Mouse (Mus musculus) CH12.LX (cell line): ENCODE results near the gene Capn3. TPM values are rescaled to one million over a fixed set of nuclear protein-coding genes. Genes with fewer than 3 reads are reported as not detected.

Source experiments
- DNase-seq: peaks from one replicate; pipeline ENCODE4 v3.0.0-alpha.2; 2013; ENCODE audit errors: extremely low read depth
- H3K27ac ChIP-seq: 2 replicates; pipeline ENCODE4 v1.5.1; 2012; ENCODE audit warnings: low read depth, mild to moderate bottlenecking, control low read depth, moderate library complexity; ENCODE audit not compliant: insufficient read depth
- H3K27me3 ChIP-seq: replicated peaks from 2 replicates; pipeline ENCODE3; 2012; ENCODE audit warnings: inconsistent platforms
- H3K36me3 ChIP-seq, 2 experiments: replicated peaks in 1 of 2; 2 replicates each; pipeline versions ENCODE3 to v1.6.1; 2012; ENCODE audit warnings: inconsistent platforms in 1 of 2, low read length in 1 of 2, mild to moderate bottlenecking in 1 of 2, mixed read lengths in 1 of 2, moderate library complexity in 1 of 2; ENCODE audit not compliant: control insufficient read depth in 1 of 2, insufficient read depth in 1 of 2
- H3K4me1 ChIP-seq, 2 experiments: 2 replicates each; pipeline ENCODE4 v1.6.1; 2012; ENCODE audit warnings: inconsistent platforms in 1 of 2, moderate library complexity in 1 of 2; ENCODE audit not compliant: insufficient read depth in 2 of 2, control insufficient read depth in 1 of 2
- H3K4me2 ChIP-seq: 2 replicates; pipeline ENCODE4 v1.6.1; 2012; ENCODE audit warnings: low read depth, mild to moderate bottlenecking, control low read depth; ENCODE audit not compliant: poor library complexity, insufficient read depth, severe bottlenecking
- H3K4me3 ChIP-seq, 3 experiments: fragments of 150-350 bp in 1 of 3; sonication (generic) in 1 of 3; replicated peaks in 1 of 3; 2 replicates each; pipeline versions ENCODE3 to v1.5.1; 2011 to 2012; ENCODE audit warnings: low read depth in 2 of 3, low read length in 2 of 3, mild to moderate bottlenecking in 2 of 3, moderate library complexity in 2 of 3, control low read depth in 1 of 3, improper control_type of control experiment in 1 of 3, inconsistent platforms in 1 of 3, mixed read lengths in 1 of 3; ENCODE audit not compliant: poor library complexity in 1 of 3
- H3K79me2 ChIP-seq: replicated peaks from 2 replicates; pipeline ENCODE4 v1.6.1; 2012; ENCODE audit warnings: mild to moderate bottlenecking, moderate library complexity; ENCODE audit not compliant: control insufficient read depth, poor library complexity, insufficient read depth, severe bottlenecking; ENCODE audit errors: extremely low read depth
- H3K9ac ChIP-seq: 2 replicates; pipeline ENCODE4 v1.6.1; 2012; ENCODE audit warnings: low read depth, mild to moderate bottlenecking, control low read depth, moderate library complexity; ENCODE audit not compliant: insufficient read depth
- H3K9me3 ChIP-seq: replicated peaks from 2 replicates; pipeline ENCODE3; 2012; ENCODE audit warnings: low read length, inconsistent platforms, mixed read lengths
- BHLHE40 ChIP-seq: IDR thresholded peaks from 2 replicates; pipeline ENCODE4 v1.6.1; 2011; ENCODE audit warnings: mild to moderate bottlenecking, low read depth, low read length, improper control_type of control experiment
- CHD1 ChIP-seq: IDR thresholded peaks from 2 replicates; pipeline ENCODE4 v1.6.1; 2012; ENCODE audit warnings: low read depth, low read length, improper control_type of control experiment, inconsistent platforms
- CHD2 ChIP-seq: IDR thresholded peaks from 2 replicates; pipeline ENCODE4 v1.6.1; 2011; ENCODE audit warnings: low read length, improper control_type of control experiment
- CTCF ChIP-seq, 2 experiments: IDR thresholded peaks in 1 of 2; conservative IDR thresholded peaks in 1 of 2; 2 replicates each; pipeline ENCODE4 v1.5.1; 2011 to 2012; ENCODE audit warnings: low read depth in 2 of 2, low read length in 2 of 2, improper control_type of control experiment in 1 of 2, inconsistent platforms in 1 of 2, mild to moderate bottlenecking in 1 of 2, moderate library complexity in 1 of 2
- ELF1 ChIP-seq: IDR thresholded peaks from 2 replicates; pipeline ENCODE4 v1.6.1; 2014; ENCODE audit warnings: low read depth, mild to moderate bottlenecking, inconsistent platforms, low read length, improper control_type of control experiment
- EP300 ChIP-seq: IDR thresholded peaks from 2 replicates; pipeline ENCODE4 v1.6.1; 2011; ENCODE audit warnings: low read length, improper control_type of control experiment
- HCFC1 ChIP-seq: IDR thresholded peaks from 2 replicates; pipeline ENCODE4 v1.6.1; 2012; ENCODE audit warnings: low read depth, mild to moderate bottlenecking, inconsistent platforms, low read length, improper control_type of control experiment
- IRF4 ChIP-seq: IDR thresholded peaks from 2 replicates; pipeline ENCODE4 v1.6.1; 2014; ENCODE audit warnings: low read depth, mild to moderate bottlenecking, inconsistent platforms, low read length, improper control_type of control experiment
- JUN ChIP-seq: IDR thresholded peaks from 2 replicates; pipeline ENCODE4 v1.6.1; 2011; ENCODE audit warnings: low read depth, mild to moderate bottlenecking, low read length, improper control_type of control experiment, moderate library complexity; ENCODE audit not compliant: insufficient read depth
- JUND ChIP-seq: conservative IDR thresholded peaks from 2 replicates; pipeline ENCODE4 v1.6.1; 2011; ENCODE audit warnings: low read depth, low read length, improper control_type of control experiment
- MAFK ChIP-seq: IDR thresholded peaks from 2 replicates; pipeline ENCODE4 v1.6.1; 2011; ENCODE audit warnings: low read length, improper control_type of control experiment; ENCODE audit not compliant: insufficient replicate concordance
- MAX ChIP-seq: IDR thresholded peaks from 2 replicates; pipeline ENCODE4 v1.6.1; 2011; ENCODE audit warnings: low read length, improper control_type of control experiment
- MEF2A ChIP-seq: IDR thresholded peaks from 2 replicates; pipeline ENCODE4 v1.6.1; 2014; ENCODE audit warnings: low read depth, mild to moderate bottlenecking, inconsistent platforms, low read length, improper control_type of control experiment, borderline replicate concordance
- MXI1 ChIP-seq: IDR thresholded peaks from 2 replicates; pipeline ENCODE4 v1.6.1; 2011; ENCODE audit warnings: mild to moderate bottlenecking, low read depth, low read length, improper control_type of control experiment
- MYC ChIP-seq: IDR thresholded peaks from 2 replicates; pipeline ENCODE4 v1.6.1; 2011; ENCODE audit warnings: low read depth, mild to moderate bottlenecking, improper control_type of control experiment, low read length
- NELFE ChIP-seq: IDR thresholded peaks from 2 replicates; pipeline ENCODE4 v1.6.1; 2011; ENCODE audit warnings: low read depth, low read length, improper control_type of control experiment
- PAX5 ChIP-seq: IDR thresholded peaks from 2 replicates; pipeline ENCODE4 v1.6.1; 2012; ENCODE audit warnings: low read length, inconsistent platforms, mixed read lengths
- POLR2AphosphoS2 ChIP-seq: IDR thresholded peaks from 2 replicates; pipeline ENCODE4 v1.6.1; 2011; ENCODE audit warnings: low read depth, low read length, improper control_type of control experiment
- RAD21 ChIP-seq: IDR thresholded peaks from 2 replicates; pipeline ENCODE4 v1.6.1; 2011; ENCODE audit warnings: low read depth, mild to moderate bottlenecking, low read length, improper control_type of control experiment, moderate library complexity
- RCOR1 ChIP-seq: conservative IDR thresholded peaks from 2 replicates; pipeline ENCODE4 v1.6.1; 2012; ENCODE audit warnings: low read depth, mild to moderate bottlenecking, inconsistent platforms, low read length, improper control_type of control experiment
- SMC3 ChIP-seq: IDR thresholded peaks from 2 replicates; pipeline ENCODE4 v1.6.1; 2011; ENCODE audit warnings: low read depth, low read length, improper control_type of control experiment
- TCF12 ChIP-seq: IDR thresholded peaks from 2 replicates; pipeline ENCODE4 v1.6.1; 2014; ENCODE audit warnings: low read depth, mild to moderate bottlenecking, inconsistent platforms, low read length, improper control_type of control experiment
- UBTF ChIP-seq: IDR thresholded peaks from 2 replicates; pipeline ENCODE4 v1.6.1; 2012; ENCODE audit warnings: low read depth, mild to moderate bottlenecking, inconsistent platforms, low read length, improper control_type of control experiment, moderate library complexity
- USF2 ChIP-seq: conservative IDR thresholded peaks from 2 replicates; pipeline ENCODE4 v1.6.1; 2011; ENCODE audit warnings: low read depth, low read length, improper control_type of control experiment
- ZC3H11A ChIP-seq: IDR thresholded peaks from 2 replicates; pipeline ENCODE4 v1.6.1; 2012; ENCODE audit warnings: low read depth, mild to moderate bottlenecking, inconsistent platforms, low read length, improper control_type of control experiment
- ZKSCAN1 ChIP-seq: IDR thresholded peaks from 2 replicates; pipeline ENCODE4 v1.6.1; 2012; ENCODE audit warnings: low read depth, inconsistent platforms, low read length, improper control_type of control experiment, borderline replicate concordance
- ZMIZ1 ChIP-seq: IDR thresholded peaks from 2 replicates; pipeline ENCODE4 v1.6.1; 2012; ENCODE audit warnings: low read depth, mild to moderate bottlenecking, inconsistent platforms, low read length, improper control_type of control experiment
- ZNF384 ChIP-seq: IDR thresholded peaks from 2 replicates; pipeline ENCODE4 v1.6.1; 2012; ENCODE audit warnings: low read depth, low read length, improper control_type of control experiment, inconsistent platforms
- dilution Hi-C: fragments of 300-500 bp; cut with MboI; formaldehyde crosslinking; loops from 2 replicates; pipeline ENCODE4 v1.14.3; 2020; ENCODE audit warnings: low sequenced_read_pairs; ENCODE audit not compliant: extremely low pct_unique_long_range_greater_than_20kb, extremely low pct_ligation_motif_present
- in situ Hi-C: fragments of 300-500 bp; cut with MboI; formaldehyde crosslinking; loops from 3 replicates; pipeline ENCODE4 v1.14.3; 2019; ENCODE audit warnings: low sequenced_read_pairs, low pct_ligation_motif_present, low pct_unique_long_range_greater_than_20kb, mixed read lengths
- polyA plus RNA-seq: library from polyadenylated mRNA; unstranded; fragments of >175 nt; gene quantifications from 2 replicates; pipeline ENCODE4 v1.2.1, GENCODE M21; 2012; ENCODE audit warnings: low read depth; ENCODE audit not compliant: insufficient read length
- total RNA-seq, 2 experiments: library from RNA; depleted of rRNA; stranded (reverse); fragments of 300-350 nt in 1 of 2; fragments of >200 nt in 1 of 2; gene quantifications; 2 replicates each; pipeline ENCODE4 v1.2.3; 2012 to 2014

Gene Capn3
- total and polyA plus RNA-seq, 3 experiments = 3.2 to 7.4 (median 7.2) TPM

DNA sequence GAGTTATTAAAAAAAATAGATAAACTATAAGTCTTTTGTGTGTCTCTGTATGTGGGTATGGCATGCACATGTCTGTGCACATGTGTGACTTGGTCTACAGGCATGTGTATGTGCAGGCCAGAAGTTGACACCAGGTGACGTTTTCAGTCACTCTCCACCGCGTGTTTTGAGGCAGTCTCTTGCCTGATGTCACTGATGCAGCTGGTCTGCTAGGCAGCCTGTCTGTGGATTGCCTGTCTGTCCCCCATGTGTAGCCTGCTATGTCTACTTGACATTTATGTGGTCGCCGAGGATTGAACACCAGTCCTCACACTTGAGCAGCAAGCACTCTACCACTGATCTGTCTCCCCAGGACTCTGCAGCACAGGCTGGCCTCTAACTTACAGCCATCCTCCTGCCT lies 31.4 kb upstream of the Capn3 start:
- no peak for TF ChIP-seq PAX5
- no peak for TF ChIP-seq MAX
- no peak for TF ChIP-seq MAFK
- TF ChIP-seq BHLHE40 = no peak
- no peak for TF ChIP-seq ZNF384
- no peak for TF ChIP-seq HCFC1
- TF ChIP-seq NELFE = no peak
- no peak for TF ChIP-seq SMC3
- no peak for TF ChIP-seq EP300
- no peak for TF ChIP-seq CHD2
- no peak for TF ChIP-seq JUN
- no peak for TF ChIP-seq POLR2AphosphoS2
- no peak for TF ChIP-seq ZMIZ1
- TF ChIP-seq ELF1 = no peak
- no peak for TF ChIP-seq RAD21
- Histone ChIP-seq H3K27ac (no peak overlapping the region), H3K36me3 (peaks cover 8 to 19% of the 10 kb centered on the region in 2 experiments), H3K27me3 (no peaks in the 10 kb centered on the region), H3K4me2 (no peak overlapping the region), H3K4me3 (no peak overlapping the region), H3K9ac (no peak overlapping the region), H3K9me3 (no peaks in the 10 kb centered on the region), H3K4me1 (no peaks in the 10 kb centered on the region), H3K79me2 (no peaks in the 10 kb centered on the region)
- dilution Hi-C loops = no loop called here
- no peak for DNase-seq
- in situ Hi-C loops = no loop called here

DNA sequence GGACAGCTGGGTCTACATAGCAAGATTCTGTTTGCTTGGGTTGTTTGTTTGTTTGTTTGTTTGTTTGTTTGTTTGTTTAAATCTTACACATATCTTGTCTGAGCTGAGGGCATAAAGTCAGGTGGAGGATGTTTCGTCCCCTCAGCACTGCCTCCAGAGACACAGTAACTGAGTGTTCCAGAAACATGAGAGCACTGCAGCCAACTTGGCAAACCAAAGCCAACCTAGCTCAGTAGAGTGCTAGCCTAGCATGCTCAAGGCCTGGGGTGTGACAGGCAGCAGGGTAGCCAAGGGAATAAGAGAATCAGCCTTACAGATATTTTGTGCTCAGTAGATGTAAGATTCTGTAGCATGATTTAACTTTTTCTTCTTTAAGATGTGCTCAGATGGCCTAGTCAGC lies 11.3 kb upstream of the Capn3 start:
- TF ChIP-seq IRF4 = no peak
- Histone ChIP-seq H3K4me3 (no peak overlapping the region), H3K9me3 (no peaks in the 10 kb centered on the region), H3K27me3 (no peaks in the 10 kb centered on the region), H3K36me3 (peaks cover 0 to 4% of the 10 kb centered on the region in 2 experiments), H3K4me1 (peaks cover 0 to 5% of the 10 kb centered on the region in 2 experiments; a peak in 1 of 4 replicates), H3K4me2 (no peak overlapping the region), H3K79me2 (no peaks in the 10 kb centered on the region), H3K27ac (no peak overlapping the region), H3K9ac (no peak overlapping the region)
- in situ Hi-C loops (no loop called here), dilution Hi-C loops (no loop called here)
- DNase-seq = no peak

DNA sequence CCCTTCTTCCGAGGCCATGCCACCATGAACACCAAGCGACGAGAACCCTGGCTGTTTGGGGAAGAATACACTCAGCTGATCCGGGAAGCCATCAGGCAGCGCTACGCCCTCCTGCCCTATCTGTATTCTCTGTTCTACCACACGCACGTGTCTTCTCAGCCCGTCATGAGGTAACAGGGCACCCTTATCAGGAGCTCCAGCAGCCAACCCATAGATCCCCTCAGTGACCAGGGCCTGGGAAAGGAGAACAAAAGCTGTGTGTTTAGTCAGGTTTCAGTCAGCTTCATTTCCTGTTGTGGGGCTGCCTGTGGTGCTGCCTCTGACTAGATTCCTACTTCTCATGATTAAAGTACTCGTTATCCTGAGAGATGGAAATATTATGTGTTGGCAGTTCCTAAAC lies 9.4 kb upstream of the Capn3 start:
- dilution Hi-C loops = no loop called here
- Histone ChIP-seq H3K4me2 (no peak overlapping the region), H3K4me1 (peaks cover 0 to 5% of the 10 kb centered on the region in 2 experiments; a peak in 1 of 4 replicates), H3K27me3 (no peaks in the 10 kb centered on the region), H3K9ac (no peak overlapping the region), H3K27ac (no peak overlapping the region), H3K79me2 (no peaks in the 10 kb centered on the region), H3K4me3 (no peak overlapping the region), H3K9me3 (no peaks in the 10 kb centered on the region), H3K36me3 (peaks cover 0 to 4% of the 10 kb centered on the region in 2 experiments)
- in situ Hi-C loops = no loop called here
- TF ChIP-seq RCOR1 (no peak), UBTF (no peak), MYC (no peak), JUND (no peak), NELFE (no peak), ZMIZ1 (no peak), MXI1 (no peak), JUN (no peak), ELF1 (no peak), MEF2A (no peak), TCF12 (no peak), ZC3H11A (no peak), CTCF (conservative IDR thresholded peaks at IDR 0.05 in 1 of 2, IDR thresholded peaks at IDR 0.05 in 1 of 2; ENCODE audit: low read depth in 2 of 2, low read length in 2 of 2) (no peak), CHD1 (no peak), USF2 (no peak), IRF4 (no peak), ZKSCAN1 (no peak)
- no peak for DNase-seq
